Mouse (Mus musculus) heart, adult 11 months (tissue): ENCODE measurements around the gene Gm14418.

Experiments used
- DNase-seq: peaks from one replicate; pipeline ENCODE4 v3.0.0; 2022

Gene Gm14418

DNA sequence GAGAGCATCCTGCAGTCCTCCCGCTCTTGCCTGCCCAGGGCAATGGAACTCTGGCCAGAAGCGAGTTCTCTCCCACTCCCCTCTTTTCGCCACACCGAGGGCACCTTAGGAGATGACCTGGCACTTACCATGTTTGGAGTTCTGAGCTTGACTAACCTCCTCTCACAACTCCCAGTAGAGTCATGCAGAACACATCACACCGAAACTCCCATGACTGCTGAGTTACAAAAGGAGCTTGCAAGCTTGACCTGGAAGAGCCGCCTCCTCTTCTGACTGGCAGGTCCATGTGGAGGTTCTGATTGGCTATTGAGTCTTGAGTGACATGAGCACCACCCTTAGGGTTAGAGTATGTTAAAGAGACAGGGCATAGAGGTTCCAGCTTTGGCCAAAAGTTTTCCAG lies at the start of gene Gm14418:
Gm14418 (minus strand) TSS at position 225 of the 400 bp plus-strand sequence.
- DNase-seq, result peak; percentile 90
